Mouse (Mus musculus) adrenal gland, adult 18-20 months (tissue): ENCODE measurements around the gene Spink2. TPM values are rescaled to one million over a fixed set of nuclear protein-coding genes. Genes with fewer than 3 reads are reported as not detected.
"Not testable (repeated sequence)": the region's sequence is repeated elsewhere in the genome, so short reads cannot be mapped to it uniquely, and the experiment has no call there.

Source experiments
- DNase-seq, 2 experiments: peaks; one replicate each; pipeline ENCODE4 v3.0.0; 2021 to 2022; ENCODE audit warnings: low spot score in 2 of 2
- total RNA-seq, 2 experiments: library from RNA; stranded (reverse); gene quantifications; 1 replicate in 1 of 2; 2 replicates in 1 of 2; pipeline ENCODE4 v1.2.3; 2021

Gene Spink2
- total RNA-seq, 2 experiments from 2014 or later = not detected

GRCm38 (mm10) chr5:77200695-77201094 is 10.6 kb downstream of the Spink2 start:
- no peak for DNase-seq

GRCm38 (mm10) chr5:77193951-77194350 is 17.3 kb downstream of the Spink2 start:
- peak; percentile 37 to 60 for DNase-seq

GRCm38 (mm10) chr5:77193266-77193665 is 18.0 kb downstream of the Spink2 start:
- no peak for DNase-seq

- DNase-seq = no peak
Measured at GRCm38 (mm10) chr5:77191631-77192030, 19.6 kb downstream of the Spink2 start.

- DNase-seq = no peak
Measured at GRCm38 (mm10) chr5:77191106-77191505, 20.2 kb downstream of the Spink2 start.

GRCm38 (mm10) chr5:77188738-77189137 is 22.5 kb downstream of the Spink2 start:
- DNase-seq = no peak

GRCm38 (mm10) chr5:77185351-77185750 is 25.9 kb downstream of the Spink2 start:
- no peak for DNase-seq

- not testable (repeated sequence) for DNase-seq
Measured at GRCm38 (mm10) chr5:77183876-77184275, 27.4 kb downstream of the Spink2 start.

GRCm38 (mm10) chr5:77183338-77183737 is 27.9 kb downstream of the Spink2 start:
- DNase-seq = no peak

- no peak for DNase-seq
Measured at GRCm38 (mm10) chr5:77181508-77181907, 29.8 kb downstream of the Spink2 start.

GRCm38 (mm10) chr5:77178976-77179375 is 32.3 kb downstream of the Spink2 start:
- DNase-seq = no peak

- DNase-seq = no peak
Measured at GRCm38 (mm10) chr5:77178008-77178407, 33.3 kb downstream of the Spink2 start.

- no peak for DNase-seq
Measured at GRCm38 (mm10) chr5:77174779-77175178, 36.5 kb downstream of the Spink2 start.

- no peak for DNase-seq
Measured at GRCm38 (mm10) chr5:77170593-77170992, 40.7 kb downstream of the Spink2 start.

- DNase-seq = no peak
Measured at GRCm38 (mm10) chr5:77167306-77167945, 43.8 kb downstream of the Spink2 start.

GRCm38 (mm10) chr5:77165703-77166625 is 45.3 kb downstream of the Spink2 start:
- DNase-seq = no peak

- DNase-seq = no peak
Measured at GRCm38 (mm10) chr5:77163597-77163996, 47.7 kb downstream of the Spink2 start.

GRCm38 (mm10) chr5:77162566-77162965 is 48.7 kb downstream of the Spink2 start:
- DNase-seq = no peak

- no peak for DNase-seq
Measured at GRCm38 (mm10) chr5:77157777-77158540, 53.3 kb downstream of the Spink2 start.

- DNase-seq = no peak
Measured at GRCm38 (mm10) chr5:77156938-77157337, 54.3 kb downstream of the Spink2 start.

- no peak for DNase-seq
Measured at GRCm38 (mm10) chr5:77155526-77155925, 55.7 kb downstream of the Spink2 start.
